Mouse (Mus musculus) heart, postnatal 36 days (tissue): ENCODE data around the gene Cep126. TPM values are rescaled to one million over a fixed set of nuclear protein-coding genes. Genes with fewer than 3 reads are reported as not detected.

Experiments used
- total RNA-seq, 2 experiments: library from RNA; stranded (reverse); gene quantifications; 2 replicates each; pipeline ENCODE4 v1.2.3; 2021

Cep126 gene
- total RNA-seq, 2 experiments from 2014 or later = 3.3 to 4.1 TPM

Other genes with a start within 250 kb of the Cep126 start
- 10 to 100 TPM; 63.1 to 64.9 TPM for gene Yap1, start 129.7 kb downstream of the Cep126 start, total RNA-seq
- gene Cfap300, start 91.5 kb downstream of the Cep126 start, total RNA-seq = 1 to 10 TPM in 1 of 2 experiments, under 1 TPM in 1; 0.80 to 1.3 TPM